Mouse (Mus musculus): Measurements from ENCODE around the gene Tex47. TPM values are rescaled to one million over a fixed set of nuclear protein-coding genes. Genes with fewer than 3 reads are reported as not detected.
A peak's percentile ranks its signal among the peaks of the same experiment; 100 is the strongest.

Tex47 gene
- total and polyA plus RNA-seq, 3 experiments: not detected

DNA sequence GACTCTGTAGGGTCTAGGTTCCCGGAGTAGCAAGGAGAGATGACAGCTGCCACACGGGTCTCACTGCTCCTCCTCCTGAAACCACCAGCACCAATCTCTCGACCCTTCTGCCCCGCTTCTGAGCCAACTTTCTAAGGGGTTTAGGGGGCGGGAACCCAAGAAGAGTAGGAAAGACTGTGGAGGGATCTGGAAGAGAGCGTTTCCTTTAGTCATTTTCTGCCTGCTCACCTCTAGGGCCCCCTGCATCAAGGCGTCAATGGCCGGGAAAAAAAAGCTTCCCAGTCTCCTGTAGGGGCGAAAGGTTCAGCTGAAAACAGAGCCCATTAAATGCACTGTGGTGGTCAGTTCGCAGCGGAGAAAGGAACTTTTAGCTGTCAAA lies 41.1 kb downstream of the Tex47 start:
- Histone ChIP-seq H3K27ac (no peak overlapping the region), H3K79me2 (replicated peaks; ENCODE audit: control insufficient read depth, insufficient read depth, low read length) (no peaks in the 10 kb centered on the region), H3K36me3 (ENCODE audit: control insufficient read depth, insufficient read depth, low read length) (no peaks in the 10 kb centered on the region), H3K4me1 (ENCODE audit: control insufficient read depth, insufficient read depth, low read length) (no peaks in the 10 kb centered on the region), H3K27me3 (ENCODE audit: control insufficient read depth, insufficient read depth, low read length) (no peaks in the 10 kb centered on the region; the same call in 1 of the 2 replicates), H3K9ac (ENCODE audit: low read depth, low read length) (no peak overlapping the region), H3K4me3 (peak overlapping the region; percentile 10; the same call in 1 of the 2 replicates)
- DNase-seq: no peak
- TF ChIP-seq POLR2A (IDR thresholded peaks at IDR 0.05; ENCODE audit: insufficient read depth, low read depth, low read length): no peak
- intact Hi-C loops (cut with DNase I): no loop called here
- under 1% methylated on average over 11 of the region's 11 CpGs for WGBS

Other genes starting within 250 kb of the Tex47 start
- gene Zfp804b, start 40.6 kb downstream of the Tex47 start, total RNA-seq (2021): not detected
- not detected in 2 replicates for gene Zfp804b, start 40.6 kb downstream of the Tex47 start, polyA plus RNA-seq (2012; rRNA removed)